Mouse (Mus musculus) urinary bladder, postnatal 14 days (tissue): ENCODE results near the gene Rassf8.

Experiments
- DNase-seq: peaks from one replicate; pipeline ENCODE4 v3.0.0; 2021; ENCODE audit warnings: low spot score

Rassf8 gene

GRCm38 (mm10) chr6:145823103-145823502, 76.6 kb downstream of the Rassf8 start:
- no peak for DNase-seq

GRCm38 (mm10) chr6:145823588-145824234, 77.2 kb downstream of the Rassf8 start:
- peak; percentile 40 for DNase-seq

GRCm38 (mm10) chr6:145826305-145826704, 79.8 kb downstream of the Rassf8 start:
- no peak for DNase-seq

- no peak for DNase-seq
These were observed 82.7 kb downstream of the Rassf8 start for GRCm38 (mm10) chr6:145829062-145829835.

- peak; percentile 75 for DNase-seq
These were observed 83.6 kb downstream of the Rassf8 start for GRCm38 (mm10) chr6:145830117-145830516.

GRCm38 (mm10) chr6:145830617-145831016, 84.1 kb downstream of the Rassf8 start:
- DNase-seq: no peak

- DNase-seq: no peak
These were observed 86.4 kb downstream of the Rassf8 start for GRCm38 (mm10) chr6:145832927-145833326.

GRCm38 (mm10) chr6:145835359-145835758, 88.8 kb downstream of the Rassf8 start:
- DNase-seq: no peak

GRCm38 (mm10) chr6:145845611-145846010, 99.1 kb downstream of the Rassf8 start:
- DNase-seq: no peak

GRCm38 (mm10) chr6:145846076-145846475, 99.5 kb downstream of the Rassf8 start:
- DNase-seq: no peak

GRCm38 (mm10) chr6:145846948-145847347, 100.4 kb downstream of the Rassf8 start:
- DNase-seq: no peak

- DNase-seq: no peak
These were observed 101.1 kb downstream of the Rassf8 start for GRCm38 (mm10) chr6:145847661-145848060.

GRCm38 (mm10) chr6:145850789-145851188, 104.2 kb downstream of the Rassf8 start:
- DNase-seq: peak; percentile 25

- DNase-seq: no peak
These were observed 105.4 kb downstream of the Rassf8 start for GRCm38 (mm10) chr6:145851956-145852355.

GRCm38 (mm10) chr6:145852708-145853107, 106.2 kb downstream of the Rassf8 start:
- no peak for DNase-seq

GRCm38 (mm10) chr6:145853356-145854079, 107.0 kb downstream of the Rassf8 start:
- DNase-seq: no peak

GRCm38 (mm10) chr6:145854756-145855155, 108.2 kb downstream of the Rassf8 start:
- DNase-seq: no peak

- peak; percentile 95 for DNase-seq
These were observed 109.4 kb downstream of the Rassf8 start for GRCm38 (mm10) chr6:145855720-145856551.

- DNase-seq: no peak
These were observed 110.9 kb downstream of the Rassf8 start for GRCm38 (mm10) chr6:145857428-145857827.

GRCm38 (mm10) chr6:145858414-145858813, 111.9 kb downstream of the Rassf8 start:
- DNase-seq: no peak

GRCm38 (mm10) chr6:145860350-145860749, 113.8 kb downstream of the Rassf8 start:
- DNase-seq: no peak
